Mouse (Mus musculus) embryonic facial prominence, embryonic 14.5 days (tissue): Measurements from ENCODE around the gene Vnn3. TPM values are rescaled to one million over a fixed set of nuclear protein-coding genes. Genes with fewer than 3 reads are reported as not detected.
A peak's percentile ranks its signal among the peaks of the same experiment; 100 is the strongest.

ENCODE experiments used
- ATAC-seq: fragments of 200-750 bp; cut with Nextera tagmentation; 2 replicates; pipeline ENCODE4 v1.8.0; 2017; ENCODE audit warnings: low read depth, moderate number of reproducible peaks, moderate TSS enrichment
- DNase-seq: peaks from one replicate; pipeline ENCODE4 v3.0.0-alpha.2; 2015; ENCODE audit warnings: low spot score
- H3K27ac ChIP-seq: fragments of 300-500 bp; sonication (generic); replicated peaks from 2 replicates; pipeline ENCODE4 v1.5.1; 2014; ENCODE audit warnings: low read depth, mild to moderate bottlenecking, low read length, moderate library complexity
- H3K27me3 ChIP-seq: fragments of 300-500 bp; sonication (generic); replicated peaks from 2 replicates; pipeline ENCODE4 v1.6.1; 2014; ENCODE audit warnings: low read length; ENCODE audit not compliant: control insufficient read depth, insufficient read depth
- H3K36me3 ChIP-seq: fragments of 300-500 bp; sonication (generic); 2 replicates; pipeline ENCODE4 v1.6.1; 2014; ENCODE audit warnings: low read length, mixed read lengths; ENCODE audit not compliant: control insufficient read depth, insufficient read depth
- H3K4me1 ChIP-seq: fragments of 300-500 bp; sonication (generic); 2 replicates; pipeline ENCODE4 v1.6.1; 2014; ENCODE audit warnings: antibody characterized with exemption, low read length; ENCODE audit not compliant: control insufficient read depth, insufficient read depth
- H3K4me2 ChIP-seq: fragments of 300-500 bp; sonication (generic); 2 replicates; pipeline ENCODE4 v1.6.1; 2014; ENCODE audit warnings: low read depth, mild to moderate bottlenecking, low read length, moderate library complexity, mixed read lengths
- H3K4me3 ChIP-seq: fragments of 300-500 bp; sonication (generic); 2 replicates; pipeline ENCODE4 v1.5.1; 2014; ENCODE audit warnings: low read depth, mild to moderate bottlenecking, low read length
- H3K9ac ChIP-seq: fragments of 300-500 bp; sonication (generic); 2 replicates; pipeline ENCODE4 v1.6.1; 2014; ENCODE audit warnings: low read depth, mild to moderate bottlenecking, low read length, moderate library complexity, mixed read lengths
- H3K9me3 ChIP-seq: fragments of 300-500 bp; sonication (generic); 2 replicates; pipeline ENCODE4 v1.6.1; 2016; ENCODE audit warnings: low read length; ENCODE audit not compliant: control insufficient read depth
- WGBS: fragments of 180-500 bp; shearing (Covaris S2); extraction: QIAGEN DNeasy Blood & Tissue Kit; methylation state at CpG from one replicate; pipeline ENCODE4 v1.1.7; 2014; 5-methylcytosine and 5-hydroxymethylcytosine counted together
- polyA plus RNA-seq: library from polyadenylated mRNA; unstranded; fragments of >200 nt; fragmentation: Nextera tagmentation; extraction: Ambion mirVana; gene quantifications from 2 replicates; pipeline ENCODE4 v1.2.1, GENCODE M21; 2014

The Vnn3 gene
- polyA plus RNA-seq, 1 experiment from 2014 or later = 0.13 TPM

DNA sequence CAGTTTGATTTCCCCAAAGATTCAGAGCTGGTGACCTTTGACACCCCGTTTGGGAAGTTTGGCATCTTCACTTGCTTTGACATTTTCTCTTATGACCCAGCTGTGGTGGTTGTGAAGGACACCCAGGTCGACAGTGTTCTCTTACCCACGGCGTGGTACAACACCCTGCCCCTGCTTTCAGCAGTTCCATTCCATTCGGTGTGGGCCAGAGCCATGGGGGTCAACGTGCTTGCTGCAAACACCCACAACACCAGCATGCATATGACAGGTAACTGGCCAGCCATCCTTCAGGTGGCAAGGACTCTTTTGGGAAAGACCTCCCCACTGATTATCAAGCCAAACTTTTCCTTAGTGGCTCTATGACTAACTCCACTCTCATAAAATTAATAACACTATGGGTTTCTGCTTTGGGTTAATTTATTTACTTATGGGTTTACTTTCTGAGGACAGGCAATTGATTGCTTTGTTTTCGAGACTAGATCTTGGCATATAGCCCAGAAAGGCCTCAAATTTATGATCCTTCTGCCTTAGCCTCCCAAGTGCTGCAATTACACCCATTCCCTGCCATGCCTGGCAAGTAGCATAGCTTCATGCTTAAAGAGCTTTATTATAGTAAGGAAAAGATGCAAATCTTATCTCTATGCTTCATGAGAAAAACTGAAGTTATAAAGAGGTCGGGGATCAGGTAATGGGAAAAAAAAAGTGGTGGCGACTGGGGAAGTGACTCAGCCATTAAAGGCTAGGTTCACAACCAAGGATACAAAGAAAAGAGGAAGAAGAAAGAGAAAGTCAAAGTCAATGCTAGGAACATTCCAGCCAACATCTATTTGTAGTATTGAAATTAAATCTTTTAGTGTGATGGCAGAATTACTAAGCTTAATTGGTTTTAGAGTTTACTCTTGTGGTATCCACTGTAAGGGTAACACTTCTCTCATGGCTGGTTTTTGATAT is 13.4 kb downstream of the Vnn3 start:
- Histone ChIP-seq H3K4me3 (no peak overlapping the region), H3K27me3 (no peaks in the 10 kb centered on the region), H3K36me3 (no peaks in the 10 kb centered on the region), H3K4me1 (no peaks in the 10 kb centered on the region), H3K27ac (no peak overlapping the region), H3K4me2 (no peak overlapping the region), H3K9me3 (peaks cover 16% of the 10 kb centered on the region), H3K9ac (no peak overlapping the region)
- ATAC-seq (no peak), DNase-seq (no peak)
- WGBS = 76% methylated on average over 9 of the region's 9 CpGs

DNA sequence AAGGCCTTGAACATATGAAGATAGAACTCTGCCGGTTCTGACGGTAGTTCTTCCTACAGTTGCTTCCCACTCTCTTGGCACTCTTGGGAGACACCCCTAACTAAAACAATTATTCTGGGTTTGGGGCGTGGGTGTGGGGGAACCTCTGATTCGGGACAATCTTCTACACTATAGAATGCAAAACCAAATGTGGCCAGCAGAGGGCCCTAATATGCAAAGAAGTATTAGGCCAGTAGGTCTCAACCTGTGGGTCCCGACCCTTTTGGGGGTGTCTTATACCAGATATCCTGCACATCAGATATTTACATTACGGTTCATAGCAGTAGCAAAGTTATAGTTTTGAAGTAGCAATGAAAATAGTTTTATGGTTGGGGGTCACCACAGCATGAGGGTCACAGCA is 29.4 kb downstream of the Vnn3 start:
- Histone ChIP-seq H3K36me3 (no peaks in the 10 kb centered on the region), H3K9me3 (no peaks in the 10 kb centered on the region), H3K27ac (no peak overlapping the region), H3K27me3 (no peaks in the 10 kb centered on the region), H3K4me2 (no peak overlapping the region), H3K9ac (no peak overlapping the region), H3K4me1 (no peaks in the 10 kb centered on the region), H3K4me3 (no peak overlapping the region)
- 87% methylated on average over 6 of the region's 6 CpGs for WGBS
- DNase-seq (no peak), ATAC-seq (no peak)

DNA sequence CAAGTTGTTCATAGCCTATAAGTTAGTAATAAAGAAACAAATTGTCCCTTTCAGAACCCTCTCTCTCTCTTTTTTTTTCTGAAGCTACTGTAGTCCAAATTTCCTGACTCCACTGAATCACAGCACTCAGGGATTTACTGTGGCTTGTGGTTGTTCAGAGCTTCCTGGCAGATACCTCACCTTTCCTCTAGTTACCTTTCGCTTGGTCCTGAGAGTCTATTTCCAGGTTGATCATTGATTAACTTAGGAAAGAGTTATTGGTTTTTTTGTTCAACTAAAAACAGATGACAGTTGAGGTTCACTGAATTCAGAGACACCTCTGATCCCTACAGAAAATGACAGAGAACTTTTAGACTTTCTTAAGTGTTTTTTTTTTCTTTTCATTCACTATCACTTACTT is 33.6 kb downstream of the Vnn3 start:
- no peak overlapping the region for H3K4me3 ChIP-seq
- no peaks in the 10 kb centered on the region for H3K36me3 ChIP-seq
- DNase-seq (no peak), ATAC-seq (no peak)
- 92% methylated on average over 1 of the region's 1 CpGs for WGBS
- H3K27me3 ChIP-seq = no peaks in the 10 kb centered on the region
- H3K9ac ChIP-seq = no peak overlapping the region
- H3K4me1 ChIP-seq = no peaks in the 10 kb centered on the region
- H3K4me2 ChIP-seq = no peak overlapping the region
- H3K27ac ChIP-seq = no peak overlapping the region
- no peaks in the 10 kb centered on the region for H3K9me3 ChIP-seq

DNA sequence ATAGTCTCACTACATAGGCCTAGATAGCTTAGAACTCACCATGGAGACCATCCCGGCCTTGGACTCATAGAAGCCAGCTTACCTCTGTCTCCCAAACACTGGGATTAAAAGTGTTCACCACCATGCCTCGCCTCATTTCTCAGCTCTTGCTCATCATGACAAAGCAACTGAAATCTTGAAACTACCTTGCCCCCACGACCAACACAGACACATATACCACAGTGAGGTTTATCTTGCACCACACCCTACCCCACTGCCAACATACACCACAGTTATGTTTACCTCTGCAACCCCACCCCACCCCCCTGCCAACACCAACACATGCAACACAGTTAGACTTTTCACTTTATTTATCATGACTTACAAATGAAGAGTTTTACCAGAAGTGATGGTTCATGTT is 34.8 kb downstream of the Vnn3 start:
- Histone ChIP-seq H3K4me3 (no peak overlapping the region), H3K27me3 (no peaks in the 10 kb centered on the region), H3K4me1 (no peaks in the 10 kb centered on the region), H3K9me3 (no peaks in the 10 kb centered on the region), H3K36me3 (no peaks in the 10 kb centered on the region), H3K27ac (no peak overlapping the region), H3K9ac (no peak overlapping the region), H3K4me2 (no peak overlapping the region)
- no peak for DNase-seq
- no peak for ATAC-seq
- WGBS = 84% methylated on average over 3 of the region's 3 CpGs

DNA sequence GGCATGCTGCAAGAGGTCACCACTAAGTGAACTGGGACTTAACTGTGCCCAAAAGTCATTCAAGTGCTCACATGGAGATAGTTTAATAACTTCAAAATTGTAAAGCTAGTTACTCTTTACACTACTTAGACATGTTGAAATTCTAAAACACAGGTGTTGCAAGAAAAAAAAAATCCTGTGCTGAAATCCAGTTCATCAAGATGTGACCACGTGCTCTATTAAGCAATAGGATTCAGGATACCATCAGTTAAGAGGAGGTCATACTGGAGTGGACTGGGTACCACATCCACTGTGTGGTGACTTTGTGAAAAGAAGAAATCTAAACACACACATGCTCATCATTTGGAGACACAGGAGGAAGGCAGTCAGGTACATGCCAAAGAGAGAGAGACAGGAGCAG is 41.7 kb downstream of the Vnn3 start:
- Histone ChIP-seq H3K27ac (no peak overlapping the region), H3K9ac (no peak overlapping the region), H3K4me1 (peaks cover 4% of the 10 kb centered on the region; the same call in 1 of the 2 replicates), H3K27me3 (no peaks in the 10 kb centered on the region), H3K36me3 (no peaks in the 10 kb centered on the region), H3K9me3 (no peaks in the 10 kb centered on the region), H3K4me3 (no peak overlapping the region), H3K4me2 (no peak overlapping the region)
- no peak for ATAC-seq
- WGBS = 82% methylated on average over 1 of the region's 1 CpGs
- DNase-seq = no peak

DNA sequence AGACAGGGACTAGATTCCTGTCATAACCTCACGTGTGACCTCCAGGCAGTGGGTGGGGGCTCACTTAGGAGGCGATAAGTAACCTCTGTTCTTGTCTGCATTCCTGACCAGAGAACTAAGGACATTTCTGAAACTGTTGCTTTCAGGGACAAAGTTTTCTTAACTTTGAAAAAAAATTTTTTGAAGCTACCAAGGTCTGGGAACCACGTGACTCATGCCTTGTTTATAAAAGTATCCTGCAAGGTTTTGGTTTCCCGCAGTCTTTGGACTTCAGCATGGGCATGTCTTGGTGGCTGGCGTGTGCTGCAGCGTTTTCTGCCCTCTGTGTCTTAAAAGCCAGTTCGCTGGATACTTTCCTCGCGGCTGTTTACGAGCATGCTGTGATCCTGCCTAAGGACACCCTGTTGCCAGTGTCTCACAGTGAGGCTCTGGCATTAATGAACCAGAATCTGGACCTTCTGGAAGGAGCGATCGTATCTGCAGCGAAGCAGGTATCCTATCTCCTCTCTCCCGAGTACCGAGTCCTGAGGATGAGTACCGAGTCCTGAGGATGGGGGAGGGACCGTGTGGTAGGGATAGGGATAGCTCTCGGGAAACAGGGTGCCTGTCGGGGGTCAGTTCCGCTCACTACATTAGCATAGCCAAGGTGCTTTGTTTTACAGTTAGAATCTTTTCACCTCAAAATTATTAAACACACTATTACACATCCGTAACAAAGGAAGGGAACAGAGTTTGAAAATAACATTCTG is 43.5 kb downstream of the Vnn3 start, which contains the start of gene Vnn1:
Gene Vnn1, plus strand, starts transcription at position 88 of the 749 bp plus-strand sequence.
- DNase-seq = no peak
- Histone ChIP-seq H3K4me2 (peak within 1 kb of the TSS; percentile 48), H3K36me3 (no peaks in the 10 kb centered on the region), H3K27me3 (no peaks in the 10 kb centered on the region), H3K9ac (no peak within 1 kb of the TSS), H3K4me1 (peaks cover 4% of the 10 kb centered on the region; the same call in 1 of the 2 replicates), H3K4me3 (peak within 1 kb of the TSS; percentile 22), H3K27ac (no peak within 1 kb of the TSS), H3K9me3 (no peaks in the 10 kb centered on the region)
- 30% methylated on average over 21 of the region's 21 CpGs for WGBS
- no peak for ATAC-seq

DNA sequence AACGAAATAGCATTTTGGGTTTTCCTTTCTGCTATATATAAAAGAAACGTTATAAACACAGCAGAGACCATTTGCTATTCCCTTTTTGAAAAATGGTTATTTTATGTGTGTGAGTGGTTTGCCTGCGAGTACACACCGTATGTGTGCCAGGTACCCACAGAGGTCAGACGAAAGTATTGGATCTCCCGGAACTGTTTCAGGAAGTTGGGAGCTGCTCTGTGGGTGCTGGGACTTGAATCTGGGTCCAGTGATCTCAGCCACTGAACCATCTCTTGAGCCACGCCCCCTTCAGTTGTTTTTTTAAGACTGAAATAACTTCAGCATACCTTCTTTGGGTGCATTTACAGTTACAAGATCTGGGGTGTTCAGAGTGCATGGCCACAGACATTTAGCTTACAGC is 44.1 kb downstream of the Vnn3 start:
- Histone ChIP-seq H3K9ac (no peak overlapping the region), H3K36me3 (no peaks in the 10 kb centered on the region), H3K27ac (no peak overlapping the region), H3K4me2 (no peak overlapping the region; the same call in 1 of the 2 replicates), H3K27me3 (no peaks in the 10 kb centered on the region), H3K4me1 (peaks cover 4% of the 10 kb centered on the region; the same call in 1 of the 2 replicates), H3K4me3 (peak overlapping the region; percentile 22; the same call in 1 of the 2 replicates), H3K9me3 (no peaks in the 10 kb centered on the region)
- no peak for DNase-seq
- WGBS = 74% methylated on average over 7 of the region's 7 CpGs
- no peak for ATAC-seq

DNA sequence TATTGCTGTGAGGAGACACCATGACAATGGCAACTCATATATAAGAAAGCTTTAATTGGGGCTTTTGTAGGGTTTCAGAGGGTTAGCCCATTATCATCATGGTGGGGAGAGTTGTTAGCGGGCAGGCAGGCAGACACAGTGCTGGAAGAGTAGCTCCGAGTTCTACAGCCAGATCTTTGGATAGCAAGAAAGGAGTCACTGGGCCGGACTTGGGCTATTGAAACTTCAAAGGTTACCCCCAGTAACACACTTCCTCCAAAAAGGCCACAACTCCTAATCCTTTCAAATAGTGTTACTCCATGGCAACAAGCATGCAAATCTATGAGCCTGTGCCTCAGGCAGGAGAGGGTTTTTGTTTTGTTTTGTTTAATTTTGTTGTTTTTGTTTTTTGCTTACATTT is 49.9 kb downstream of the Vnn3 start:
- Histone ChIP-seq H3K27me3 (no peaks in the 10 kb centered on the region), H3K36me3 (no peaks in the 10 kb centered on the region), H3K9me3 (no peaks in the 10 kb centered on the region), H3K27ac (no peak overlapping the region), H3K9ac (no peak overlapping the region), H3K4me3 (no peak overlapping the region), H3K4me1 (no peaks in the 10 kb centered on the region), H3K4me2 (no peak overlapping the region)
- ATAC-seq = no peak
- WGBS = 79% methylated on average over 3 of the region's 3 CpGs
- DNase-seq = no peak
